Mouse (Mus musculus): ENCODE measurements around the gene Olfr669. TPM values are rescaled to one million over a fixed set of nuclear protein-coding genes. Genes with fewer than 3 reads are reported as not detected.

Olfr669 gene
- polyA plus RNA-seq, 1 experiment from 2014 or later, result not detected

Other genes starting within 250 kb of the Olfr669 start
- gene Olfr661, start 247.7 kb upstream of the Olfr669 start, polyA plus RNA-seq (2014; fragmentation: Nextera tagmentation; extraction: Ambion mirVana), result not detected in 2 replicates
- not detected in 2 replicates for gene Usp17le, start 156.8 kb upstream of the Olfr669 start, polyA plus RNA-seq (2014; fragmentation: Nextera tagmentation; extraction: Ambion mirVana)
- gene Usp17lb, start 91.6 kb upstream of the Olfr669 start, polyA plus RNA-seq (2014; fragmentation: Nextera tagmentation; extraction: Ambion mirVana), result not detected in 2 replicates
- gene Usp17la, start 77.2 kb upstream of the Olfr669 start, polyA plus RNA-seq (2014; fragmentation: Nextera tagmentation; extraction: Ambion mirVana), result not detected in 2 replicates
- gene Olfr665, start 56.2 kb upstream of the Olfr669 start, polyA plus RNA-seq (2014; fragmentation: Nextera tagmentation; extraction: Ambion mirVana), result not detected in 2 replicates
- gene Olfr666, start 38.3 kb upstream of the Olfr669 start, polyA plus RNA-seq (2014; fragmentation: Nextera tagmentation; extraction: Ambion mirVana), result not detected in 2 replicates
- not detected in 2 replicates for gene Olfr667, start 12.8 kb upstream of the Olfr669 start, polyA plus RNA-seq (2014; fragmentation: Nextera tagmentation; extraction: Ambion mirVana)
- not detected in 2 replicates for gene Olfr668, start 6.2 kb upstream of the Olfr669 start, polyA plus RNA-seq (2014; fragmentation: Nextera tagmentation; extraction: Ambion mirVana)
- not detected in 2 replicates for gene Olfr670, start 28.4 kb downstream of the Olfr669 start, polyA plus RNA-seq (2014; fragmentation: Nextera tagmentation; extraction: Ambion mirVana)
- not detected in 2 replicates for gene Olfr671, start 44.9 kb downstream of the Olfr669 start, polyA plus RNA-seq (2014; fragmentation: Nextera tagmentation; extraction: Ambion mirVana)
- not detected in 2 replicates for gene Olfr672, start 67.8 kb downstream of the Olfr669 start, polyA plus RNA-seq (2014; fragmentation: Nextera tagmentation; extraction: Ambion mirVana)
- gene Olfr675, start 94.2 kb downstream of the Olfr669 start, polyA plus RNA-seq (2014; fragmentation: Nextera tagmentation; extraction: Ambion mirVana), result not detected in 2 replicates
- gene Olfr676, start 98.5 kb downstream of the Olfr669 start, polyA plus RNA-seq (2014; fragmentation: Nextera tagmentation; extraction: Ambion mirVana), result not detected in 2 replicates
- gene Olfr677, start 117.1 kb downstream of the Olfr669 start, polyA plus RNA-seq (2014; fragmentation: Nextera tagmentation; extraction: Ambion mirVana), result not detected in 2 replicates
- gene Olfr678, start 130.2 kb downstream of the Olfr669 start, polyA plus RNA-seq (2014; fragmentation: Nextera tagmentation; extraction: Ambion mirVana), result not detected in 2 replicates
- gene Olfr679, start 147.0 kb downstream of the Olfr669 start, polyA plus RNA-seq (2014; fragmentation: Nextera tagmentation; extraction: Ambion mirVana), result not detected in 2 replicates
- gene Olfr680-ps1, start 158.6 kb downstream of the Olfr669 start, polyA plus RNA-seq (2014; fragmentation: Nextera tagmentation; extraction: Ambion mirVana), result not detected in 2 replicates
- not detected in 2 replicates for gene Olfr681, start 182.6 kb downstream of the Olfr669 start, polyA plus RNA-seq (2014; fragmentation: Nextera tagmentation; extraction: Ambion mirVana)
- gene Olfr683, start 212.8 kb downstream of the Olfr669 start, polyA plus RNA-seq (2014; fragmentation: Nextera tagmentation; extraction: Ambion mirVana), result not detected in 2 replicates
- gene Olfr684, start 229.4 kb downstream of the Olfr669 start, polyA plus RNA-seq (2014; fragmentation: Nextera tagmentation; extraction: Ambion mirVana), result not detected in 2 replicates

Data from embryonic facial prominence, embryonic 11.5 days (tissue).